Mouse (Mus musculus) liver, adult (tissue): ENCODE measurements around the gene Mcts2.

Experiments
- GATA4 ChIP-seq: IDR thresholded peaks from 2 replicates; pipeline ENCODE4 v1.6.1; 2014; ENCODE audit warnings: mild to moderate bottlenecking, low read length; ENCODE audit not compliant: insufficient replicate concordance

The Mcts2 gene

GRCm38 (mm10) chr2:152675252-152675791 is 11.5 kb upstream of the Mcts2 start:
- TF ChIP-seq GATA4: no peak

- TF ChIP-seq GATA4: no peak
Measured at GRCm38 (mm10) chr2:152678302-152678701, 8.5 kb upstream of the Mcts2 start.

GRCm38 (mm10) chr2:152678925-152679324 is 7.9 kb upstream of the Mcts2 start:
- no peak for TF ChIP-seq GATA4

- no peak for TF ChIP-seq GATA4
Measured at GRCm38 (mm10) chr2:152679701-152680355, 7.0 kb upstream of the Mcts2 start.

- no peak for TF ChIP-seq GATA4
Measured at GRCm38 (mm10) chr2:152683086-152683485, 3.7 kb upstream of the Mcts2 start.

GRCm38 (mm10) chr2:152686399-152686798 is 436 bp upstream of the Mcts2 start:
- no peak for TF ChIP-seq GATA4

- TF ChIP-seq GATA4: no peak
Measured at GRCm38 (mm10) chr2:152691564-152692217, 4.9 kb downstream of the Mcts2 start.

- TF ChIP-seq GATA4: no peak
Measured at GRCm38 (mm10) chr2:152693233-152693632, 6.4 kb downstream of the Mcts2 start.

- TF ChIP-seq GATA4: no peak
Measured at GRCm38 (mm10) chr2:152693735-152694134, 6.9 kb downstream of the Mcts2 start.

- TF ChIP-seq GATA4: no peak
Measured at GRCm38 (mm10) chr2:152694708-152695107, 7.9 kb downstream of the Mcts2 start.

- no peak for TF ChIP-seq GATA4
Measured at GRCm38 (mm10) chr2:152696016-152696415, 9.2 kb downstream of the Mcts2 start.

GRCm38 (mm10) chr2:152696476-152697164 is 9.8 kb downstream of the Mcts2 start:
- no peak for TF ChIP-seq GATA4

GRCm38 (mm10) chr2:152700138-152700537 is 13.3 kb downstream of the Mcts2 start:
- no peak for TF ChIP-seq GATA4

GRCm38 (mm10) chr2:152700725-152701124 is 13.9 kb downstream of the Mcts2 start:
- TF ChIP-seq GATA4: no peak

GRCm38 (mm10) chr2:152703596-152704255 is 16.9 kb downstream of the Mcts2 start:
- no peak for TF ChIP-seq GATA4
